Mouse (Mus musculus): ENCODE data around the gene Fmo5. TPM values are rescaled to one million over a fixed set of nuclear protein-coding genes. Genes with fewer than 3 reads are reported as not detected.

Fmo5 gene
- polyA plus RNA-seq, 1 experiment from 2014 or later, result 3.9 TPM

GRCm38 (mm10) chr3:97665525-97665924 is 36.9 kb downstream of the Fmo5 start:
- WGBS, result 66% methylated on average over 9 of the region's 9 CpGs
- no peaks in the 10 kb centered on the region for H3K9me3 ChIP-seq (ENCODE audit: control insufficient read depth, low read length)
- no peaks in the 10 kb centered on the region for H3K27me3 ChIP-seq (ENCODE audit: control insufficient read depth, insufficient read depth, low read depth, low read length)
- H3K4me2 ChIP-seq (ENCODE audit: low read depth, low read length), result no peak overlapping the region
- no peak overlapping the region for H3K27ac ChIP-seq (ENCODE audit: low read length)
- H3K4me3 ChIP-seq (ENCODE audit: low read length), result no peak overlapping the region
- H3K36me3 ChIP-seq (ENCODE audit: control insufficient read depth, insufficient read depth, low read length), result no peaks in the 10 kb centered on the region
- no peaks in the 10 kb centered on the region for H3K4me1 ChIP-seq (replicated peaks; ENCODE audit: control insufficient read depth, insufficient read depth, low read length)
- H3K9ac ChIP-seq (ENCODE audit: low read length), result no peak overlapping the region
- ATAC-seq (ENCODE audit: low read depth), result no peak

- Histone ChIP-seq H3K27me3 (ENCODE audit: control insufficient read depth, insufficient read depth, low read depth, low read length) (no peaks in the 10 kb centered on the region), H3K4me2 (ENCODE audit: low read depth, low read length) (no peak overlapping the region), H3K4me3 (ENCODE audit: low read length) (no peak overlapping the region), H3K9me3 (ENCODE audit: control insufficient read depth, low read length) (no peaks in the 10 kb centered on the region), H3K36me3 (ENCODE audit: control insufficient read depth, insufficient read depth, low read length) (no peaks in the 10 kb centered on the region; the same call in 1 of the 2 replicates), H3K9ac (ENCODE audit: low read length) (no peak overlapping the region), H3K27ac (ENCODE audit: low read length) (no peak overlapping the region), H3K4me1 (replicated peaks; ENCODE audit: control insufficient read depth, insufficient read depth, low read length) (no peaks in the 10 kb centered on the region)
- 50% methylated on average over 8 of the region's 8 CpGs for WGBS
- ATAC-seq (ENCODE audit: low read depth), result no peak
These were observed 37.5 kb downstream of the Fmo5 start for GRCm38 (mm10) chr3:97666154-97666553.

GRCm38 (mm10) chr3:97667093-97667675 is 38.6 kb downstream of the Fmo5 start:
- no peaks in the 10 kb centered on the region for H3K27me3 ChIP-seq (ENCODE audit: control insufficient read depth, insufficient read depth, low read depth, low read length)
- no peaks in the 10 kb centered on the region for H3K9me3 ChIP-seq (ENCODE audit: control insufficient read depth, low read length)
- H3K4me3 ChIP-seq (ENCODE audit: low read length), result no peak overlapping the region
- 59% methylated on average over 14 of the region's 14 CpGs for WGBS
- no peak for ATAC-seq (ENCODE audit: low read depth)
- H3K9ac ChIP-seq (ENCODE audit: low read length), result no peak overlapping the region
- H3K27ac ChIP-seq (ENCODE audit: low read length), result no peak overlapping the region
- H3K4me2 ChIP-seq (ENCODE audit: low read depth, low read length), result no peak overlapping the region
- H3K4me1 ChIP-seq (replicated peaks; ENCODE audit: control insufficient read depth, insufficient read depth, low read length), result no peaks in the 10 kb centered on the region
- no peaks in the 10 kb centered on the region; the same call in 1 of the 2 replicates for H3K36me3 ChIP-seq (ENCODE audit: control insufficient read depth, insufficient read depth, low read length)

GRCm38 (mm10) chr3:97674644-97675110 is 46.1 kb downstream of the Fmo5 start, which contains the start of gene Gm17651:
TSS of gene Gm17651 (minus strand) at chr3:97674694.
- Histone ChIP-seq H3K4me3 (ENCODE audit: low read length) (no peak within 1 kb of the TSS), H3K27me3 (ENCODE audit: control insufficient read depth, insufficient read depth, low read depth, low read length) (no peaks in the 10 kb centered on the region), H3K4me2 (ENCODE audit: low read depth, low read length) (no peak within 1 kb of the TSS), H3K27ac (ENCODE audit: low read length) (no peak within 1 kb of the TSS), H3K9me3 (ENCODE audit: control insufficient read depth, low read length) (no peaks in the 10 kb centered on the region), H3K4me1 (replicated peaks; ENCODE audit: control insufficient read depth, insufficient read depth, low read length) (no peaks in the 10 kb centered on the region), H3K36me3 (ENCODE audit: control insufficient read depth, insufficient read depth, low read length) (no peaks in the 10 kb centered on the region; the same call in 1 of the 2 replicates), H3K9ac (ENCODE audit: low read length) (no peak within 1 kb of the TSS)
- no peak for ATAC-seq (ENCODE audit: low read depth)
- WGBS, result 81% methylated on average over 7 of the region's 7 CpGs

- Histone ChIP-seq H3K9ac (ENCODE audit: low read length) (no peak overlapping the region), H3K4me1 (replicated peaks; ENCODE audit: control insufficient read depth, insufficient read depth, low read length) (no peaks in the 10 kb centered on the region), H3K36me3 (ENCODE audit: control insufficient read depth, insufficient read depth, low read length) (no peaks in the 10 kb centered on the region; the same call in 1 of the 2 replicates), H3K4me2 (ENCODE audit: low read depth, low read length) (no peak overlapping the region), H3K9me3 (ENCODE audit: control insufficient read depth, low read length) (no peaks in the 10 kb centered on the region), H3K4me3 (ENCODE audit: low read length) (no peak overlapping the region), H3K27me3 (ENCODE audit: control insufficient read depth, insufficient read depth, low read depth, low read length) (no peaks in the 10 kb centered on the region), H3K27ac (ENCODE audit: low read length) (no peak overlapping the region)
- WGBS, result 90% methylated on average over 3 of the region's 3 CpGs
- ATAC-seq (ENCODE audit: low read depth), result no peak
These were observed 47.5 kb downstream of the Fmo5 start for GRCm38 (mm10) chr3:97676126-97676525.

- Histone ChIP-seq H3K27me3 (ENCODE audit: control insufficient read depth, insufficient read depth, low read depth, low read length) (no peaks in the 10 kb centered on the region), H3K27ac (ENCODE audit: low read length) (no peak overlapping the region), H3K9me3 (ENCODE audit: control insufficient read depth, low read length) (no peaks in the 10 kb centered on the region), H3K36me3 (ENCODE audit: control insufficient read depth, insufficient read depth, low read length) (no peaks in the 10 kb centered on the region), H3K9ac (ENCODE audit: low read length) (no peak overlapping the region), H3K4me1 (replicated peaks; ENCODE audit: control insufficient read depth, insufficient read depth, low read length) (peaks cover 13% of the 10 kb centered on the region), H3K4me2 (ENCODE audit: low read depth, low read length) (no peak overlapping the region), H3K4me3 (ENCODE audit: low read length) (no peak overlapping the region)
- 84% methylated on average over 3 of the region's 3 CpGs for WGBS
- no peak for ATAC-seq (ENCODE audit: low read depth)
These were observed 49.8 kb downstream of the Fmo5 start for GRCm38 (mm10) chr3:97678416-97678815.

GRCm38 (mm10) chr3:97680631-97681320 is 52.2 kb downstream of the Fmo5 start:
- ATAC-seq (ENCODE audit: low read depth), result peak; percentile 77
- H3K9me3 ChIP-seq (ENCODE audit: control insufficient read depth, low read length), result no peaks in the 10 kb centered on the region
- peaks cover 13% of the 10 kb centered on the region for H3K4me1 ChIP-seq (replicated peaks; ENCODE audit: control insufficient read depth, insufficient read depth, low read length)

GRCm38 (mm10) chr3:97681321-97682158 is 52.9 kb downstream of the Fmo5 start:
- no peak; the same call in 1 of the 2 replicates for ATAC-seq (ENCODE audit: low read depth)
- H3K9me3 ChIP-seq (ENCODE audit: control insufficient read depth, low read length), result no peaks in the 10 kb centered on the region
- H3K27me3 ChIP-seq (ENCODE audit: control insufficient read depth, insufficient read depth, low read depth, low read length), result no peaks in the 10 kb centered on the region
- H3K9ac ChIP-seq (ENCODE audit: low read length), result peak overlapping the region; percentile 58
- H3K4me2 ChIP-seq (ENCODE audit: low read depth, low read length), result peak overlapping the region; percentile 77
- H3K4me3 ChIP-seq (ENCODE audit: low read length), result peak overlapping the region; percentile 50
- peak overlapping the region; percentile 24; the same call in 1 of the 2 replicates for H3K27ac ChIP-seq (ENCODE audit: low read length)
- H3K36me3 ChIP-seq (ENCODE audit: control insufficient read depth, insufficient read depth, low read length), result no peaks in the 10 kb centered on the region
- peaks cover 13% of the 10 kb centered on the region for H3K4me1 ChIP-seq (replicated peaks; ENCODE audit: control insufficient read depth, insufficient read depth, low read length)
- WGBS, result 1% methylated on average over 33 of the region's 33 CpGs

More at GRCm38 (mm10) chr3:97680631-97681320, 52.2 kb downstream of the Fmo5 start:
- 3% methylated on average over 28 of the region's 28 CpGs for WGBS
- H3K4me2 ChIP-seq (ENCODE audit: low read depth, low read length), result peak overlapping the region; percentile 77
- H3K27ac ChIP-seq (ENCODE audit: low read length), result no peak overlapping the region
- peak overlapping the region; percentile 50 for H3K4me3 ChIP-seq (ENCODE audit: low read length)
- peak overlapping the region; percentile 58 for H3K9ac ChIP-seq (ENCODE audit: low read length)
- no peaks in the 10 kb centered on the region for H3K27me3 ChIP-seq (ENCODE audit: control insufficient read depth, insufficient read depth, low read depth, low read length)
- no peaks in the 10 kb centered on the region for H3K36me3 ChIP-seq (ENCODE audit: control insufficient read depth, insufficient read depth, low read length)

- H3K9ac ChIP-seq (ENCODE audit: low read length), result peak overlapping the region; percentile 36; the same call in 1 of the 2 replicates
- no peak for ATAC-seq (ENCODE audit: low read depth)
- 4% methylated on average over 11 of the region's 11 CpGs for WGBS
These were observed 53.5 kb downstream of the Fmo5 start for GRCm38 (mm10) chr3:97682159-97682502.

More at GRCm38 (mm10) chr3:97682159-97682502, 53.5 kb downstream of the Fmo5 start:
- Histone ChIP-seq H3K27me3 (ENCODE audit: control insufficient read depth, insufficient read depth, low read depth, low read length) (no peaks in the 10 kb centered on the region), H3K4me3 (ENCODE audit: low read length) (peak overlapping the region; percentile 50), H3K36me3 (ENCODE audit: control insufficient read depth, insufficient read depth, low read length) (no peaks in the 10 kb centered on the region), H3K9me3 (ENCODE audit: control insufficient read depth, low read length) (no peaks in the 10 kb centered on the region), H3K4me2 (ENCODE audit: low read depth, low read length) (peak overlapping the region; percentile 77), H3K27ac (ENCODE audit: low read length) (peak overlapping the region; percentile 24; the same call in 1 of the 2 replicates), H3K4me1 (replicated peaks; ENCODE audit: control insufficient read depth, insufficient read depth, low read length) (peaks cover 13% of the 10 kb centered on the region)
